Mouse (Mus musculus) 416B (cell line): Measurements from ENCODE around the gene Btbd16.
A peak's percentile ranks its signal among the peaks of the same experiment; 100 is the strongest.

Experiments used
- DNase-seq: peaks from one replicate; pipeline ENCODE4 v3.0.0; 2011; ENCODE audit warnings: low read depth

Btbd16 gene

DNA sequence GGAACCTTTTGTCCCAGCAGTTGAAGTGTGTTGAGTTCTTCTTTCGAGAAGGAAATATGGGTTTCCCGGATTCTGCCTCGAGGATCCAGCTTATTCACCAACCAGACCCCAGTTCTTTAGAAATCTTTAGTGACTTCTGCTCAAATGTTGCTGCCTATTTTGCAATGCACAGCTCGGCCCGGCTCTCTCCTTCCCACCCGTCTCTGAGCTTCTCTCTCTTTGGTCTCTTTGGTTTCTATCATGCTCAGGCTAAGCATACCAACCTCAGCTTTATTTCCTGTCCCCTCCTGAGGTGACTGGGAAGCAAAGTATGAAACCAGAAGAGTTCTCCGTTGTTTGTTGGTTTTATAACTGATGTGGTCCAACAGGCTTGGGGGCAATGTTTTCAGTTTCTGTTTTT lies 42.4 kb downstream of the Btbd16 start:
- no peak for DNase-seq

DNA sequence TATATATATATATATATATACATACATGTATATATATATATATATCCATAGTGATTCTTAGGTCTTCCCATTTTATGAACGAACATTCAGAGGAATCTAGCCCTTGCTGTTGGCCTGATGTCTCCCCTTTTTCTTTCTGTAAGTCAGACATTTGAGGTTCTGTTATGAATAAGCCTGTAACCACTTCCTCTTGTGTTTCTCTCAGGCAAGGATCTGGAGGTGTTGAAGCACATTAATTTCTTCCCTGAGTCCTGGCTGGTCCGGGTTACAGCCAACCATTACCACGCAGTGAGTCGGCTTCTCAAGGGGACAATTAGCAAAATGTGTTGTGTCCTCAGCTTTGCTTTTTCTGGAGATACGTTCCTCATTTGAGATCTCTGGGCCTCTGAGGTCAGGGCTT lies 44.9 kb downstream of the Btbd16 start:
- peak; percentile 21 for DNase-seq

DNA sequence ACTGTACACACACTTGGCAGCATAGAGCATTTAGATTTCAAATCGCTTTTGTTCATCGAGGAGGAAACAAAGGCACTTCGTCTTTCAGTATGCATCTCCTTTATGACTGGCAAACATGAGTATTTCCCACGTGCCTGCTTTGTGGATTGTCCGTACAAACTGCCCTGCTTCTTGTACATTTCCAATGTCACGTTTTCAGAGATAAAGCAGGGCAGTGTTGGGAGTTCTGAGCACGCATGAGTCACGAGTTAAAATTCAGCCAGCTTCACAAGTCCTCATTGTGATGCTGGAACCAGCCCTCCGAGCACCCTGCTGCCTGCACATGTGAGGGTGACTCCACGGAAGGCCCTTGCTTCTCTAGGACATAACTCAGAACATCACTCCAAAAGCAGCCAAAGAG lies 45.8 kb downstream of the Btbd16 start:
- DNase-seq = no peak

DNA sequence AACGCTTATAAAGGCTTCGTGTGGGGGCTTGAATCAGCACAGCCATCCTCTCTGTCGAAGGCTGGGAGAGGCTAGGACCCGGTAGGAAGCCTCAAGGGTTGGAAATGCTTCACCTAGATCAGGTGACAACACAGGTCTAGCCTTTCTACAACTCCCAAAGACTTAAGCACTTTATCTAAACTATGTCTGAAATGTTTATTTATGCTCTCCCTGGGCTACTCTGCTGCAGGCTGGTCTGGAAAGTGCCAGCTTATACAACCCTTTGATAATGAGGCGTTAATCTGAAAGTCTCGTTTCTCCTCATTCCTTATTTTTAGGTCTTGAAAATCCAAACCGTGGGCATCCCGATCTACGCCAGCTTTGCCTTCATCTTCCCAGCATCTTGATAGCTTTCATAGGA lies 50.1 kb downstream of the Btbd16 start:
- no peak for DNase-seq

DNA sequence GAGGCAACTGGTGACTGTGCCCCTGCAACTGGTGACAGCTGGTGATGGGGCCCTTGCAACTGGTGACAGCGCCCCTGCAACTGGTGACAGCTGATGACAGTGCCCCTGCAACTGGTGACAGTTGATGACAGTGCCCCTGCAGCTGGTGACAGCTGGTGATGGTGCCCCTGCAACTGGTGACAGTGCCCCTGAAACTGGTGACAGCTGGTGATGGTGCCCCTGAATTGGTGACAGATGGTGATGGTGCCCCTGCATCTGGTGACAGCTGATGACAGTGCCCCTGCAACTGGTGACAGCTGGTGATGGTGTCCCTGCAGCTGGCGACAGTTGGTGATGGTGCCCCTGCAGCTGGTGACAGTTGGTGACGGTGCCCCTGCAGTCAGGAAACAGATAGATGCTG lies 52.5 kb downstream of the Btbd16 start:
- no peak for DNase-seq

DNA sequence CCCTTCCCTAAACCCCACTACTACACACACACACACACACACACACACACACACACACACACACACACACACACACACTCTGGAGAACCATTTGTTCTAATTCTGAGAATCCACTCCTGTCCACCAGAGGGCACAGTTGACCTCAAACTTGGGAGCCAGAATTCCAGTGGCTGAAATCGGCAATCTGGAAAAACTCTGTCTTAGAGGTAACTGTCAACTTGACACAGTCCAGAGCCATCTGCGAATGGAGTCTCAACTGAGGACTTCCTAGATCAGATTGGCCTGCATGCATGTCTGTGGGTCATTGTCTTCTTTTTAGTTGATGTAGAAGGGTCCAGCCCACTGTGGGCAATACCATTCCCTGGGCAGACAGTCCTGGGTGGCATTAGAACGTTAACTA lies 53.6 kb downstream of the Btbd16 start:
- DNase-seq = peak; percentile 6

DNA sequence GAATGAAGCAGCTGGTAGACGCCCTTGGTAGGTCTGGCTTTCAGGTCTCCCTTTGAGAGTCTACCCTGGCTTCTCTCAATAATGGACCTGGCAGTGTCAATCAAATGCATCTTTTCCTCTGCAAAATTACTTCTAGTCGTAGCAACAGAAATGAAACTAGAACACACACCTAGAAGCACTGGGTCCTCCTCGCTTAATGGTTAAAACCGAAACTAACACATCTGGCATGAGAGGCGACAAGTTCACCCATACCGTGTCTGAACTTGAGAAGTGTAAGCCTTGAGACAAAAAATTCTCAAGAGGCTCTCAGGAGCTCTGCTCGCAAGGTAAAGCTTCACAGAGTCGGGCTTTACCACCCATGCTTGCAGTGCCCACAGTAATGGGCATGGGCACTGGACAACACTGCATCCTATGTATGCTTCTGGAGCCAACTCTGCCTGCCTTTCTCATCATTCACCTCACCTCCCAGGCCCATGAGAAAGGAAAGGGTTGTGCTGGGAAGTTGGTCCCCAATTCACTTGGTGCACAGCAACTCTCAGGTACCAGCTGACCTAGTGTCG lies 54.1 kb downstream of the Btbd16 start:
- DNase-seq = no peak

DNA sequence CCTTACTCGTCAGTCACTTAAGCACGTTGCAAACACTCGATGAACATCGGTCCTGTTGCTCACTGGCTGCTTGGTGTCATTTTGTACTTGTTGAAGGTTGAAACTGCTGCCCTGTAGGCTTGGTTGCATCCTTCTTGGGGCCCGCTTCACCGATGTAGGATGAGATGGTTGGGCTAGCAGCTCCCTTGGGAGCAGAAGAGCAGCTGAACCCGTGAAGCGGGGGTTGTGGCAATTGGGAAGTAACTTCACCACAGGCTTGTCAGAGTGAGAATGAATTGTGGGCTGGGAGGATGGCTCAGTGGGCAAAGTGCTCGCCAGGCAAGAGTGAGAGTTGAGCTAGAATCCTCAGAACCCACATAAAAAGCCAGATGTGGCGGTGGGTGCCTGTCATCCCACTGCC lies 54.6 kb downstream of the Btbd16 start:
- no peak for DNase-seq

DNA sequence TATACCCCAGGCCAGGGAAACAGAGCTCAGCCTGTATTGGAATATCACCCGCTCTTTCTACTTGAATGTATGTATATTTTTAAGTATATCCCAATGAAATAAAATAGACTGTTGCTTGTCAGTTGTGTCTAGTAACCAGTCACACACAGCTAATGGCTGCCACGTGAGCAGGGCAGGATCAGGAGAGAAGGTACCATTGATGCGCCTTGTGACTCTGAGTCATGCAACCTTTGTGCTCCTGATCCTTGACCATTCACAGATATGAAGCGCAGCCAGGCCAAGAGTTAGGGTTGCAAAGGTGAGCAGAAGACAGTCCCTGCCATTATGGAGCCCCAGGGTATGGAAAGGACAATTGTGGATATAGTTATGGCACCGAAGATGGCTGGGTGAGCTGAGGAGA lies 57.7 kb downstream of the Btbd16 start:
- no peak for DNase-seq

DNA sequence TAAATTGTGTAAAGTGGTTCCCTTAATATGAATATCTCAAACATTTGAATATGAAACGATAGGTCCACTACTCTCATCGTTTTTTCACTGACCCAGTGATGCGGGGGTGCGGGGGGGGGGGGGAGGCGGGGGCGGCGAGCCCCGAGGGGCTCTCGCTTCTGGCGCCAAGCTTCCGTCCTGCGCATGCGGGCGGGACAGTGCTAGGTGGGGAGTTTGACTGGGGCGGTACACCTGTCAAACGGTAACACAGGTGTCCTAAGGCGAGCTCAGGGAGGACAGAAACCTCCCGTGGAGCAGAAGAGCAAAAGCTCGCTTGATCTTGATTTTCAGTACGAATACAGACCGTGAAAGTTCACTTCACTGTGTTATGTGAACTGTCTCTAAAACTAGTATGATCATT lies 60.4 kb downstream of the Btbd16 start:
- DNase-seq = peak; percentile 87

DNA sequence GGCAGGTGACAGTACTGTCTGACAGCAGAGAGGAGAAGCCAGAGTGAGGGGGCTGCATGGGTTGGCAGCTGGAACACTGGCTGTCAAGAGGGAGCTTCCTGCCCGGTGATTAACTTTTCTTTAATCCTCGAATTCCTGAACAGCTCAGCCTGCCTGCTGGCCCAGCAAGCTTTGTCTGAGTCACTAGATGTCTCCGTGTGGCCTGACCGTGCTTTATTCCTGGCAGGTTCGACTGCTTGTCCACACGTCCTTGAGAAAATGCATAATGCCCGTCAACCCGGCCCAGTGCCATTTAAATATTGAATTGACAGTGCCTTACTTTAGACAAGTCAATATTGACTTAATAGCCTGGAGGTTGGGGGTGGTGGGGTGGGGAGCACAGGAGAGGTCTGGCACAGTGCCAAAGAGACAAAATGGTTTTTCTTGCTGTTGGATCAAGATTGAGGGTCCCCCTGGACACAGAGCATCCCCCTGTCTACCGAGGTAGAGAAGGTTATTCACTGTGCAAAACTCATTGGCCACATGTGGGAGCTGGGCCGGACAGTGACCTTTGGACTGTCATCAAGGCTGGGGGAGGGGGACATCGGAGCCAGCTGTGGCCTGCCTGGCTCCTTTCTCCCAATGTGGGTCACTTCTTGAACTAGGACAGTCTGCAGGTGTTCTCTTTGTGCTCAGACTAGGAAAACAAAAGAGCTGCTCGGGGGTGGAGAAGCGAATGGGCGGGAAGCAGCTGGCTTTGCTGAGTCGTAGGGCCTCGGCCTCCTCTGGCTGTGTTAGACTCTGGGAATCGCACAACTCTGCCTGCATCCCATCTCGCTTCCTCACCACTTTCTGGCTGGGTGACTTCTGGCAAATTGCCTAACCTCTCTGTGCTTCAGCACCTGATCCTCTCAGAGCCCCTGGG lies 61.3 kb downstream of the Btbd16 start:
- DNase-seq = no peak

DNA sequence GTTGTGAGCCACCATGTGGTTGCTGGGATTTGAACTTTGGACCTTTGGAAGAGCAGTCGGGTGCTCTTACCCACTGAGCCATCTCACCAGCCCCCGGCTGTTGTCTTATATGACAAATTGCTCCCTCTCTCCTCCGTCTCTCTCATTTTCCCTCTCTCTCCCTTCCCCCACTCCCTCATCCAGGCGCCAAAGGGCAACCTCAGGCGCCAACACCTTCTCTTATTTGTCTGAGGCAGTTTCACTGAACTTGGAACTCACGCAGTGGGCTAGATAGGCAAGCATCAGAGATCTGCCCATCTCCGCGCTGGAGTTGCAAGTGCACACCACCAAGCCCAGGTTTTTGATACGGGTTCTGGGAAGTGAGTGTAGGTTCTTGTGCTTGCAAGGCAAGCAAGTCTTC lies 62.2 kb downstream of the Btbd16 start:
- no peak for DNase-seq

DNA sequence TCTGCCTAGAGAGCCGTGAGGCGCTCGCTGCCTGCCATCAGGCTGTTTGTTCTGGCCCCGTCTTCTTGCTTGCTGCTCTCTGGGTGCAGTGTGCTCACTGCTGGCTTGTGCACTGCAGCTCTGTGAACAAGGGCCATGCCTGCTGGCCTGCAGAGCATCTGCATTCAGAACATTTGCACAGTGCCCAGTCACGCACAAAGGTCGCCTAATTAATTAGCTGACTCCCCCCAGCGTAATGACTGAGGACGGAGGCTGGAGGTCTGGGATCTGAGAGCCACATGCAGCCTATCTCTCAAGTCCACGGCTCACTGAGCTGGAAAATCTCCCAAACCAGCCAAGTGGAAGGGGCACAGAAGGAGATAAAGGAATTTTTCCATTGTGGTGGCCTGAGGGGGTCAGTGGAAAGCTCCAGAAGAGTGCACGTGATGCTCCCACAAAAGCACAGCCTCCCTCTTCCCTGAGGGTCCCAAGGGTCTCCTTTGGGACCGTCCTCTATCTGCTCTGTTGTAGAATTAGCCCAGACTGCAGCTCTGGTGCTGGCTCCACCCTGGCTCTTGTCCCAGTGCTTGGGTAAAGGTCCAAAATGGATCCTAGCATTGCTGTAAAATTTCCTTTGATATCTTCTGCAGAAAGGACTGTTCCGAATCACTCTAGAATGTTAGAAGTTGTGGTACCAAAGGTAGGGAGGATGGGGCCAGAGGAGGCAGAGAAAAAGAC lies 64.2 kb downstream of the Btbd16 start:
- no peak for DNase-seq

DNA sequence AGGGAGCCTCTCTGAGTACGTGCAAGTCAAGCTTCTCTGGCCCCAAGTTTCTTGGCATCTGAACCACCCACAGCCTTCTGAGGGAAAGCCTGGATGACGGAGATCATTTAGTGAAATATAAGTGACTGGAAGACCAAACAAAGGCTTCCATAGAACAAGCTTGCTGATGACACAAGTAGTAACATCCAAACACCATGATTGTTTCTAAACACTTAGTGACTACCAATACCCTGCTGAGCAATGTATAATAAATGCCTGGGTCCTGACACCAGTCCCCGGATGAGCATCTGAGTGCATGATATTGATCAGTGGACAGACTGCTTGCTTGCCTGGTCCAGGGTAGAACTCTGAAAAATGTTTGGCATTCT lies 64.8 kb downstream of the Btbd16 start:
- no peak for DNase-seq

DNA sequence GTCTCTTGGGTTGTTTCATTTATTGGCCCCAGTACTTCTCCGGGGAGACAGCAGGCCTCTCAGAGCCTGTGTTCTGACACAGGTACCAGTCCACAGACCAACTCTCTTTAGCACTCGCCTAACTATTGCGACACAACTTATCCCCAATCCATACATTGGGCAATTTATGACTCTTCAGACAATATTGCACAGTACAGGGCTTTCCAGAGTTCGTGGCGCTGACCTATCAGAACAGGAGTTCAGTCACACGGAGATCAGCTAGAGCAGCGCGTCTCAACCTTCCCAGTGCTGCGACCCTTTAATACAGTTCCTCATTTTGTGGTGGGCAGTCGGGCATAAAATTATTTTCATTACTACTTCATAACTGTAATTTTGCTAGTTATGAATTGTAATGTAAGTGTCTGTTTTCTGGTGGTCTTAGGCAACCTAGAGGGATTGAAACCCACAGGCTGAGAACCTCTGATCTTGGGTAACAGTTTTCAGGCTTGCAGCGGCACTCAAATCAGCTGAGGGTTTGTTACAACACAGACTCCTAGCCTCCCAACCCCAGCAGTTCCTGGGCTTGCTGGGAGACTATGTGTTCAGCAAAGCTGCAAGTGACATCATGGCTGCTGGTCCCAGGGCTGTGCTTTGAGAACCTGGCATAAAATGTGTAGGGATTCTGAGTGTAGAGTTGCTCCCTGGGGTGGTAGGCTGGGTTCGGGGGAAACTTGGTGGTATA lies 65.7 kb downstream of the Btbd16 start:
- DNase-seq = peak; percentile 17

DNA sequence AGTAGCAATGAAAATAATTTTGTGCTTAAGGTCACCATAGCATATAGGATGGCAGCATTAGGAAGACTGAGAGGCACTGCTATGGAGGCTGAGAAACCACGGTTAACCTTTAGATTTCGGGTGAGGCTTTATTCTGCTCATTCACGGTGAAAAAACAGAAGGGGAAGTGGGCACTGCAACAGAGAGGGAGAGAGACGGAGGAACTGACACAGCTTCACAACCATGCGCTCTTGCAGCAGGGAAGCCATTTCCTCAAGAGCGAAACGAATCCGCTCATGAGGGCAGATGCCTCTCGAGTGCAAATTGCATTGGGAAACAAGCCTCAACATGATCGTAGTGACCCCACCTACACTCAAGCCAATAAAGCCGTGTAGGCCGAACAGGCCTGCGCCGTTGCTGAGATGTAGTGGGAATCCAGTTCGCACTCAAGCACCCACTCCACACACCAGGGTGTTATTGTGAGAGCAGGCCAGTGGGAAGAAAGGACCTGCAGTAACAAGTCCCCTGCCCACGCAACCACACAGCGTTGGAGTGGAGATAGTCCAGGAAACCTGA lies 73.4 kb downstream of the Btbd16 start:
- no peak for DNase-seq

DNA sequence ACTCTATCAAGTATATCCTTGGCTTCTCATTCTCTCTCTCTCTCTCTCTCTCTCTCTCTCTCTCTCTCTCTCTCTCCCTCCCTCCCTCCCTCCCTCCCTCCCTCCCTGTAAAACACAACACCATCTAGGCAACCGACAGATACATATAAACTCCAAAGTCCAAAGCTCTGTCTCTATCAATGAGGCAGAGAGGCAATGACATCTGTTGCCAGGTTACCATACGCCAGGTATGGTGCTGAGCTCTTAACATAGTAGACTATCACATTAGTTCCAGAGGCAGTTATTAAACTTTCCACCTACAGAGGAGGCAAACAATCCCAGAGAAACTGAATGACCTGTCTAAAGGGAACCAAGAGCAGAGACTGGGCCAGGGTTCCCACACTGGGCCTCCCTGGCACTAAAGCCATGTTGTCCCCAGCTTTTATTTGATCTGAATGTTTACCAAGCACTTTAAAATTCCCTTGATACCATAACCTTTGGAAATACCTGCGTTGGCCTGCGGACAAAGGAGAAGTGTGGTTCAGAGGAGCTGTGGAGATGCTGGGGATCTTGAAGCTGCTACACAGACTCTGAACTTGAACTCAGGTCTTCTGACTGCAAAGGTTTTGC lies 80.9 kb downstream of the Btbd16 start:
- no peak for DNase-seq

DNA sequence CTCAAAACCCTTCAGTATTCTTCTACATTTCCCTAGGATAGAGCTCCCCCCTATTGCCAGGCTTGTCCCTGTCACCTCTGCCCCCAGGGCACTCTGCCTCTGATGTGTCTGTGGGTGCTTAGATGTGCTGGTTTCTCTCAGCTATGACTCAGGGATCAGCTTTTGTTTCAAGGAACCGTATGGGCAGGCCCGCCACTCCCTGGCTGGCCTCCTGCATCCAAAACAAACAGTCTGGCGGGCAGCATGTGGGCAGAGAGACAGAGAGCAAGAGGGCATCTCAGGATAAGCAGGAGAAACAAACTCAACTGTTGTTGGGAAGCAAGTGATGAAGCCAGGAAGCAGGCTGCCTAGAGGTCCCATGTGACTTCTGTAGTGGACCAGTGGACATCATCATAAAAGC lies 81.8 kb downstream of the Btbd16 start:
- DNase-seq = no peak

DNA sequence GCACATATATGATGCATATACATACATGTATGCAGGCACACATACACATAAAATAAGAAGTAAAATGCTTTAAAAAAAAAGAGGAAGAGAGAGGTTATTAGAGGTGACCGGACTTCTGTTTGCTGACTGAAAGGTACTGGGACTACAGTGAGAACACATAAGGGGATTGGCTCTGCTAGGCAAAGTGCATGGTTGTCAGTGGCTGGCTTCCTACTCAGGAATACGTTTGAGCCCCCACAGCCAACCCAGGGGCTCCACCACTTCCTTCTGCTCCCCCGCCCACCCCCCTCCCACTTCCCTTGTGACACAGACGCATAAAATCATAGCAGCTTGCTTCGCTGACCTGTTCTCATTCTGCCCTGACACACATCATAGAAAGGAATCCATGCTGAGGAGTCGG lies 84.1 kb downstream of the Btbd16 start:
- DNase-seq = no peak

DNA sequence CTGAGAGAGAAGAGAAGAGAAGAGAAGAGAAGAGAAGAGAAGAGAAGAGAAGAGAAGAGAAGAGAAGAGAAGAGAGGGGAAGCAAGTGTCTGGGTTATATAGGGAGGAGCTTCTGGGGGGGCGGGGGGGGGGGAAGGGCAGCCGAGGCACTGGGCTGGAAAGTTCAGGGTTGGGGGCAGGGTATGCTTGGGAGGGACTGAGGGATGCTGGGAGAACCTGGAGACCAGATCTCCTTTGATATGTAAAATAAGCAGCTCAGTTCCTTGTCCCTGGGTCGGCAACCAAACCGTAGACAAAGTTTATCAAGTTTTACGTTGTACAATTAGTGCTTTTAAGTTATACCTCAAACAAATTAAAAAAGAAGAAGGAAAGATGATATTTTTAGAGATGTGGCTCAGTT lies 86.1 kb downstream of the Btbd16 start:
- no peak for DNase-seq

DNA sequence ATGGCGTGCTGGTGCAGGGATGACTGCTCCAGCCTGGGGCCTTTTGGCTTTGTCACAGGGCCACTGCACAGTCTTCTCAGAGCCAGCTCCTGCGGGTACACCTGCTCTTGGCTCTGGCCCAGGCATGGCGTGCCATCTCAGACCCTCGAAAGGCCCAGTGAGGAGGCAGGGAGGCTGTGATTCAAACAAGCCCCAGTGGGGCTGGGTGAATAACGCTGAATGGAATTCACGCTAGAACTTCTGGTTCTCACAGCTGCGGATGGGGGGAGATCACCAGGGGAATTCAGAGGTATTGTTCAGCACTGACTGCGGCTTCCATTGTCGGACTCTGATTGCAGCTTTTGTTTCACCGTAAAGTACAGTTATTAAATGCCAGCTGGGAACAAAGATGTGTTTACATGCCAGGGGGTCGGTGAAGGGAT lies 86.9 kb downstream of the Btbd16 start:
- DNase-seq = no peak

DNA sequence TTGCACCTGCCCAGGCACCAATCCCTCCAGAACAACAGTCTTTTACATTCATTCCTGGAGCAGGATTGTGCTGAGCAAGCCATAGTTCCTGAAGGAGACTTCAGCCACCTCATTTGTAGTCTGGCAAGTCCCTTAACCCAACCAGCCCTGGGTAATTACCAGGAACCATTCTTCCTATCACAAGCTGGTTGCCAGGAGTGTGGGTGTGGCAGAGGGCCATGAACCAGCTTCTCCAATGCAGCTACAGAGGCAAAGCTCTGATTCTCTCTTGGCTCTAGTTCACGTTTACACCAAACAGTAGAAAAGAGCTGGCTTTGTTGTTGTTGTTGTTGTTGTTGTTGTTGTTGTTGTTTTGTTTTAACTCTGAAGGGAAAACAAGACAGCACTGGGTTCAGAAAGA lies 88.6 kb downstream of the Btbd16 start:
- no peak for DNase-seq
